ENCODE assay signal across 19 mouse cellular contexts in genomic region chr12:111584401-111584800, GRCm38 (mm10). TPM values are rescaled to one million over a fixed set of nuclear protein-coding genes. Genes with fewer than 3 reads are reported as not detected.
A peak's percentile ranks its signal among the peaks of the same experiment; 100 is the strongest.
DNase-seq lines count a peak whose midpoint lies in the region; TF ChIP-seq lines count a peak whose summit lies in the region.
"Had no signal": no experiment of that assay in that cellular context is flagged by ENCODE, and none has a peak within 500 bp of the region (broad histone marks: within the 10 kb centered on the region; RNA-seq: fewer than 3 reads in every experiment).

No protein-coding gene starts in this region.

- no peaks in the 10 kb centered on the region for H3K9me3 ChIP-seq in CH12.LX (replicated peaks; ENCODE audit: low read length)
- H3K9me3 ChIP-seq: G1E had no signal

- TF ChIP-seq CTCF in gastrocnemius, adult 2 months (IDR thresholded peaks at IDR 0.05), result no peak
- TF ChIP-seq CTCF in testis, adult 2 months (IDR thresholded peaks at IDR 0.05; ENCODE audit: control insufficient read depth, insufficient read depth, insufficient replicate concordance, low read depth, low read length), result no peak
- TF ChIP-seq CTCF in CH12.LX (conservative IDR thresholded peaks at IDR 0.05 in 1 of 2, IDR thresholded peaks at IDR 0.05 in 1 of 2; ENCODE audit: low read depth in 2 of 2, low read length in 2 of 2), result no peak

- dilution Hi-C loops in CH12.LX (cut with MboI; ENCODE audit: extremely low pct_ligation_motif_present, extremely low pct_unique_long_range_greater_than_20kb, low sequenced_read_pairs), result no loop called here

- H3K4me2 ChIP-seq in CH12.LX (ENCODE audit: insufficient read depth, low read depth, poor library complexity, severe bottlenecking), result no peak overlapping the region

- TF ChIP-seq RAD21 in CH12.LX (IDR thresholded peaks at IDR 0.05; ENCODE audit: low read depth, low read length), result no peak

- no peak overlapping the region for H3K4me3 ChIP-seq in gastrocnemius, adult 2 months
- peak overlapping the region; percentile 68 for H3K4me3 ChIP-seq in testis, adult 2 months (ENCODE audit: control insufficient read depth, low read depth, low read length)
- no peak overlapping the region for H3K4me3 ChIP-seq in CH12.LX (replicated peaks in 1 of 3; ENCODE audit: low read depth in 2 of 3, low read length in 2 of 3, poor library complexity in 1 of 3)

- H3K27ac ChIP-seq in gastrocnemius, adult 2 months, result peak overlapping the region; percentile 24
- H3K27ac ChIP-seq in testis, adult 2 months (ENCODE audit: control insufficient read depth, insufficient read depth, low read depth, low read length), result no peak overlapping the region
- H3K27ac ChIP-seq in CH12.LX (ENCODE audit: insufficient read depth, low read depth), result no peak overlapping the region

- H3K4me1 ChIP-seq in testis, adult 2 months (ENCODE audit: control insufficient read depth, insufficient read depth, low read length), result peaks cover 4% of the 10 kb centered on the region
- peaks cover 4 to 29% of the 10 kb centered on the region in 2 experiments; a peak in 2 of 4 replicates for H3K4me1 ChIP-seq in CH12.LX (ENCODE audit: control insufficient read depth in 1 of 2, insufficient read depth in 2 of 2)

- DNase-seq in gastrocnemius, adult 2 months, result no peak
- DNase-seq in gastrocnemius, adult 18-20 months (ENCODE audit: low spot score), result no peak
- no peak for DNase-seq in testis, postnatal 14 days (ENCODE audit: low spot score)
- DNase-seq in CH12.LX (ENCODE audit: extremely low read depth), result no peak
- DNase-seq in frontal cortex, postnatal 14 days (ENCODE audit: low spot score in 2 of 2), result no peak
- DNase-seq: adrenal gland, adult 2 months; adrenal gland, adult 8-10 months; adrenal gland, postnatal 10 days; adrenal gland, postnatal 14 days; adrenal gland, postnatal 25 days; adrenal gland, postnatal 36 days; B cell, adult 2 months; cerebellum, adult 11 months; cerebellum, adult 11-12 months; cerebellum, adult 18-20 months; cerebellum, adult 2 months had no signal

- peaks cover 57% of the 10 kb centered on the region for H3K79me2 ChIP-seq in CH12.LX (replicated peaks; ENCODE audit: control insufficient read depth, extremely low read depth, insufficient read depth, poor library complexity, severe bottlenecking)

- intact Hi-C loops in gastrocnemius, adult 2 months (cut with DNase I), result no loop called here

- no peak for TF ChIP-seq POLR2A in testis, adult 2 months (IDR thresholded peaks at IDR 0.05; ENCODE audit: control insufficient read depth, low read depth, low read length)
- no peak for TF ChIP-seq POLR2A in CH12.LX (IDR thresholded peaks at IDR 0.05; ENCODE audit: low read depth, low read length)

- H3K27me3 ChIP-seq in testis, adult 2 months (ENCODE audit: control insufficient read depth, insufficient read depth, low read length), result no peaks in the 10 kb centered on the region
- no peaks in the 10 kb centered on the region for H3K27me3 ChIP-seq in CH12.LX (replicated peaks)
- H3K27me3 ChIP-seq: Patski had no signal

- H3K9ac ChIP-seq in CH12.LX (ENCODE audit: insufficient read depth, low read depth), result no peak overlapping the region

- 0 out of 2 replicates have a peak, but pooled peaks have one; percentile 52 for TF ChIP-seq EP300 in CH12.LX (IDR thresholded peaks at IDR 0.05; ENCODE audit: low read length)

- in situ Hi-C loops in CH12.LX (cut with MboI; ENCODE audit: low pct_ligation_motif_present, low pct_unique_long_range_greater_than_20kb, low sequenced_read_pairs), result no loop called here

- H3K36me3 ChIP-seq in testis, adult 2 months (ENCODE audit: control insufficient read depth, insufficient read depth, low read length), result no peaks in the 10 kb centered on the region
- H3K36me3 ChIP-seq in CH12.LX (replicated peaks in 1 of 2; ENCODE audit: control insufficient read depth in 1 of 2, insufficient read depth in 1 of 2, low read length in 1 of 2), result peaks cover 0 to 29% of the 10 kb centered on the region in 2 experiments

TF ChIP-seq in CH12.LX, 34 proteins besides CTCF, POLR2A, EP300 and RAD21:
- TF ChIP-seq SMC3 (IDR thresholded peaks at IDR 0.05; ENCODE audit: low read depth, low read length) (no peak), E2F4 (IDR thresholded peaks at IDR 0.05; ENCODE audit: insufficient replicate concordance, low read depth, low read length) (no peak), KAT2A (IDR thresholded peaks at IDR 0.05; ENCODE audit: insufficient replicate concordance, low read length) (no peak), SIN3A (IDR thresholded peaks at IDR 0.05; ENCODE audit: low read length) (no peak), GABPA (IDR thresholded peaks at IDR 0.05; ENCODE audit: insufficient replicate concordance, low read depth, low read length) (no peak), PAX5 (IDR thresholded peaks at IDR 0.05; ENCODE audit: low read length) (no peak), MAZ (IDR thresholded peaks at IDR 0.05; ENCODE audit: low read depth, low read length) (no peak), MAFK (IDR thresholded peaks at IDR 0.05; ENCODE audit: insufficient replicate concordance, low read length) (0 out of 2 replicates have a peak, but pooled peaks have one; percentile 27), USF2 (conservative IDR thresholded peaks at IDR 0.05; ENCODE audit: low read depth, low read length) (no peak), RCOR1 (conservative IDR thresholded peaks at IDR 0.05; ENCODE audit: low read depth, low read length) (peak; percentile 51; the same call in 1 of the 2 replicates), POLR2AphosphoS2 (IDR thresholded peaks at IDR 0.05; ENCODE audit: low read depth, low read length) (no peak), ZNF384 (IDR thresholded peaks at IDR 0.05; ENCODE audit: low read depth, low read length) (no peak), USF1 (IDR thresholded peaks at IDR 0.05; ENCODE audit: low read depth, low read length) (no peak), HCFC1 (IDR thresholded peaks at IDR 0.05; ENCODE audit: low read depth, low read length) (no peak), NRF1 (IDR thresholded peaks at IDR 0.05; ENCODE audit: low read depth, low read length) (no peak), IRF4 (IDR thresholded peaks at IDR 0.05; ENCODE audit: low read depth, low read length) (peak; percentile 70), TBP (conservative IDR thresholded peaks at IDR 0.05; ENCODE audit: low read depth, low read length) (no peak), MYC (IDR thresholded peaks at IDR 0.05; ENCODE audit: low read depth, low read length) (no peak), JUN (IDR thresholded peaks at IDR 0.05; ENCODE audit: insufficient read depth, low read depth, low read length) (peak; percentile 39), UBTF (IDR thresholded peaks at IDR 0.05; ENCODE audit: low read depth, low read length) (no peak), ETS1 (conservative IDR thresholded peaks at IDR 0.05; ENCODE audit: low read depth, low read length) (peak; percentile 48; the same call in 1 of the 2 replicates), ZC3H11A (IDR thresholded peaks at IDR 0.05; ENCODE audit: low read depth, low read length) (no peak), BHLHE40 (IDR thresholded peaks at IDR 0.05; ENCODE audit: low read depth, low read length) (peak; percentile 22; the same call in 1 of the 2 replicates), CHD2 (IDR thresholded peaks at IDR 0.05; ENCODE audit: low read length) (0 out of 2 replicates have a peak, but pooled peaks have one; percentile 16), ZMIZ1 (IDR thresholded peaks at IDR 0.05; ENCODE audit: low read depth, low read length) (no peak), CHD1 (IDR thresholded peaks at IDR 0.05; ENCODE audit: low read depth, low read length) (no peak), MXI1 (IDR thresholded peaks at IDR 0.05; ENCODE audit: low read depth, low read length) (no peak), ZKSCAN1 (IDR thresholded peaks at IDR 0.05; ENCODE audit: borderline replicate concordance, low read depth, low read length) (no peak), TCF12 (IDR thresholded peaks at IDR 0.05; ENCODE audit: low read depth, low read length) (no peak), ELF1 (IDR thresholded peaks at IDR 0.05; ENCODE audit: low read depth, low read length) (no peak), MEF2A (IDR thresholded peaks at IDR 0.05; ENCODE audit: borderline replicate concordance, low read depth, low read length) (no peak), JUND (conservative IDR thresholded peaks at IDR 0.05; ENCODE audit: low read depth, low read length) (no peak; the same call in 1 of the 2 replicates), NELFE (IDR thresholded peaks at IDR 0.05; ENCODE audit: low read depth, low read length) (no peak), MAX (IDR thresholded peaks at IDR 0.05; ENCODE audit: low read length) (no peak)

RNA-seq across cellular contexts. Expression of gene Mark3, which starts 10.1 kb away (rescaled TPM):
- total RNA-seq in gastrocnemius, adult 2 months (2021), result 10 to 100 TPM; 48.2 to 60.7 TPM
- total RNA-seq in gastrocnemius, adult 18-20 months (2021), result 10 to 100 TPM; 52.7 to 55.0 TPM
- 17.0 and 21.4 TPM in 2 replicates for polyA plus RNA-seq in testis, adult 2 months (2012; rRNA removed)
- total RNA-seq in CH12.LX (2012; rRNA removed), result 40.2 and 43.7 TPM in 2 replicates
- 51.2 and 58.7 TPM in 2 replicates for total RNA-seq in CH12.LX (2014; rRNA removed)
- 34.3 and 40.7 TPM in 2 replicates for polyA plus RNA-seq in CH12.LX (2012; ENCODE audit: insufficient read length, low read depth)

RNA-seq across cellular contexts. Expression of gene Eif5, which starts 46.6 kb away (rescaled TPM):
- 100 to 1,000 TPM; 160 to 166 TPM for total RNA-seq in gastrocnemius, adult 2 months (2021)
- 100 to 1,000 TPM; 160 to 165 TPM for total RNA-seq in gastrocnemius, adult 18-20 months (2021)
- 280 and 283 TPM in 2 replicates for polyA plus RNA-seq in testis, adult 2 months (2012; rRNA removed)
- 118 and 129 TPM in 2 replicates for total RNA-seq in CH12.LX (2012; rRNA removed)
- 156 and 182 TPM in 2 replicates for total RNA-seq in CH12.LX (2014; rRNA removed)
- 282 and 284 TPM in 2 replicates for polyA plus RNA-seq in CH12.LX (2012; ENCODE audit: insufficient read length, low read depth)
